Mouse (Mus musculus) kidney, embryonic 15.5 days (tissue): ENCODE data around the gene Cacna1c. TPM values are rescaled to one million over a fixed set of nuclear protein-coding genes. Genes with fewer than 3 reads are reported as not detected.

Experiments
- ATAC-seq: fragments of 200-750 bp; cut with Nextera tagmentation; replicated peaks from 2 replicates; pipeline ENCODE4 v1.8.0; 2017; ENCODE audit warnings: moderate TSS enrichment; ENCODE audit not compliant: low FRiP score
- H3K27ac ChIP-seq: fragments of 300-500 bp; sonication (generic); 2 replicates; pipeline ENCODE4 v1.5.1; 2015; ENCODE audit warnings: mild to moderate bottlenecking, inconsistent platforms
- H3K27me3 ChIP-seq: fragments of 300-500 bp; sonication (generic); 2 replicates; pipeline ENCODE4 v1.6.1; 2015; ENCODE audit warnings: inconsistent platforms
- H3K36me3 ChIP-seq: fragments of 300-500 bp; sonication (generic); 2 replicates; pipeline ENCODE4 v1.6.1; 2015; ENCODE audit warnings: inconsistent platforms
- H3K4me1 ChIP-seq: fragments of 300-500 bp; sonication (generic); 2 replicates; pipeline ENCODE4 v1.6.1; 2015; ENCODE audit warnings: inconsistent platforms
- H3K4me2 ChIP-seq: fragments of 300-500 bp; sonication (generic); 2 replicates; pipeline ENCODE4 v1.6.1; 2015; ENCODE audit warnings: moderate library complexity, mild to moderate bottlenecking, inconsistent platforms
- H3K4me3 ChIP-seq: fragments of 300-500 bp; sonication (generic); replicated peaks from 2 replicates; pipeline ENCODE4 v1.5.1; 2015; ENCODE audit warnings: mild to moderate bottlenecking, inconsistent platforms
- H3K9ac ChIP-seq: fragments of 300-500 bp; sonication (generic); 2 replicates; pipeline ENCODE4 v1.6.1; 2015; ENCODE audit warnings: mild to moderate bottlenecking, inconsistent platforms
- H3K9me3 ChIP-seq: fragments of 300-500 bp; sonication (generic); replicated peaks from 2 replicates; pipeline ENCODE4 v1.6.1; 2016; ENCODE audit warnings: inconsistent platforms
- WGBS: fragments of 180-500 bp; shearing (Covaris S2); methylation state at CpG from one replicate; pipeline ENCODE4 v1.1.7; 2015; ENCODE audit warnings: mixed read lengths; 5-methylcytosine and 5-hydroxymethylcytosine counted together
- polyA plus RNA-seq: library from polyadenylated mRNA; unstranded; fragments of >200 nt; fragmentation: Nextera tagmentation; extraction: Ambion mirVana; gene quantifications from 2 replicates; pipeline ENCODE4 v1.2.1, GENCODE M21; 2015

Gene Cacna1c
- polyA plus RNA-seq, 1 experiment from 2014 or later, result 2.7 TPM

- 95% methylated on average over 12 of the region's 12 CpGs for WGBS
Observed at GRCm38 (mm10) chr6:119081650-119082049, 114.6 kb downstream of the Cacna1c start.

GRCm38 (mm10) chr6:119079626-119080025 lies 116.6 kb downstream of the Cacna1c start:
- Histone ChIP-seq H3K27me3 (no peaks in the 10 kb centered on the region), H3K36me3 (no peaks in the 10 kb centered on the region), H3K9me3 (no peaks in the 10 kb centered on the region), H3K4me1 (peaks cover 7% of the 10 kb centered on the region), H3K9ac (no peak overlapping the region), H3K27ac (no peak overlapping the region), H3K4me2 (no peak overlapping the region), H3K4me3 (no peak overlapping the region)
- no peak for ATAC-seq
- WGBS, result 67% methylated on average over 8 of the region's 8 CpGs

More at GRCm38 (mm10) chr6:119081650-119082049, 114.6 kb downstream of the Cacna1c start:
- Histone ChIP-seq H3K9ac (no peak overlapping the region), H3K4me3 (no peak overlapping the region), H3K27me3 (no peaks in the 10 kb centered on the region), H3K9me3 (no peaks in the 10 kb centered on the region), H3K4me1 (peaks cover 11% of the 10 kb centered on the region), H3K36me3 (no peaks in the 10 kb centered on the region), H3K4me2 (no peak overlapping the region), H3K27ac (no peak overlapping the region)
- no peak for ATAC-seq

DNA sequence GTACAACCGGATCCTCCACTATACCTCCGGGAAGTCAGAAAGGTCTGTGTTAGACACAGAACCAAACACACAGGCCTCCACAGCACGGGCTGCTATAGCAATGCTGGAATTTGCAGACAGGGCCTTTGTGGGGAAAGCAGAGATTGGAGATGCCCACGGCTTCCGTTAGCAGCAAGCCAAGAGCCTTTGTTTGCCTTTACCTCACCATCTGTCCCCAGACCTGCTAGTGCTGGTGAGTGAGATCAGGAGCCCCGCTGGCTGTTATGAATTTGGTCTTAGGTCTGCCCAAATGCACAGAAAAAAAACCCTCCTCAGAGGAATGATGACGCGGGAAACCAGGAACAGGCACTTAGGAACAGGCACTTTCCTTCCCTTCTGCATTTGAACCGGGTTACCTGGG lies 117.3 kb downstream of the Cacna1c start:
- WGBS, result 78% methylated on average over 9 of the region's 9 CpGs
- no peaks in the 10 kb centered on the region for H3K27me3 ChIP-seq
- no peak overlapping the region for H3K4me3 ChIP-seq
- ATAC-seq, result no peak
- no peak overlapping the region for H3K9ac ChIP-seq
- H3K27ac ChIP-seq, result no peak overlapping the region
- peaks cover under 1% of the 10 kb centered on the region; the same call in 1 of the 2 replicates for H3K4me1 ChIP-seq
- H3K36me3 ChIP-seq, result no peaks in the 10 kb centered on the region
- no peaks in the 10 kb centered on the region for H3K9me3 ChIP-seq
- H3K4me2 ChIP-seq, result no peak overlapping the region

- no peaks in the 10 kb centered on the region for H3K27me3 ChIP-seq
- no peaks in the 10 kb centered on the region for H3K4me1 ChIP-seq
- no peaks in the 10 kb centered on the region for H3K36me3 ChIP-seq
- ATAC-seq, result no peak
- no peak overlapping the region for H3K9ac ChIP-seq
- H3K4me2 ChIP-seq, result no peak overlapping the region
- H3K9me3 ChIP-seq, result no peaks in the 10 kb centered on the region
- WGBS, result 95% methylated on average over 6 of the region's 6 CpGs
- H3K4me3 ChIP-seq, result no peak overlapping the region
- H3K27ac ChIP-seq, result no peak overlapping the region
Observed at GRCm38 (mm10) chr6:119077231-119077630, 119.0 kb downstream of the Cacna1c start.

DNA sequence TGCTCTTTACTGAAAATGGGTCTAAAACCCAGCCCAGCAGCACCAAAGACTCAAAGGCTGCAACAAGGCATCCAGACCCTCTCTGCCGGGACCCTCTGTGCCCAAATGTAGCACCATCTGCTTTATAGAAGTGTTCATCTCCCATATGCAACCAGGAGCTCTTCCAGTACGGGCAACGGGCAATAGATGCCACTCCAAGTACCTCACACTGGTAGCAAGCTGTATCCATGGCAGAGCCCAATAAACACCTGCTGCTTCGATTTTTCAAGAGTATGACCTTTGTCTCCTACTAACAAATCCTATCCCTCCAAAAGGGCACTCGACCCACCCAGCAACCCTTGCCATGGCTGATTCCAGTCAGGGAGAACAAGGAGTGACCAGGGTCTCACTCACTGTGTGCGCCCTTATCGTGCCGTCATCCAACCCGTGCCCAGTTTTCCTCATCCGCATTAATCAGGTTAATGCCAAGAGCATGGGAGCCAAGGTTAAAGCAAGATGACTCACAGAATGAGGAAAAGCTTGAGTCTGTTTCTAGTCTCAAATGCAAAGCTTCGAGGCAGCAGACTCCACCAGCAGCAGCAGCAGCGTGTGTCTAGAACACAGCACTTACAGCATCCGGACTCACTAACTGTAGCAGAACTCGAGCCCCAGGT lies 122.7 kb downstream of the Cacna1c start:
- 89% methylated on average over 14 of the region's 14 CpGs for WGBS
- Histone ChIP-seq H3K36me3 (no peaks in the 10 kb centered on the region), H3K4me1 (no peaks in the 10 kb centered on the region), H3K4me2 (no peak overlapping the region), H3K27me3 (no peaks in the 10 kb centered on the region), H3K27ac (no peak overlapping the region), H3K9me3 (no peaks in the 10 kb centered on the region), H3K4me3 (no peak overlapping the region), H3K9ac (no peak overlapping the region)
- ATAC-seq, result no peak

DNA sequence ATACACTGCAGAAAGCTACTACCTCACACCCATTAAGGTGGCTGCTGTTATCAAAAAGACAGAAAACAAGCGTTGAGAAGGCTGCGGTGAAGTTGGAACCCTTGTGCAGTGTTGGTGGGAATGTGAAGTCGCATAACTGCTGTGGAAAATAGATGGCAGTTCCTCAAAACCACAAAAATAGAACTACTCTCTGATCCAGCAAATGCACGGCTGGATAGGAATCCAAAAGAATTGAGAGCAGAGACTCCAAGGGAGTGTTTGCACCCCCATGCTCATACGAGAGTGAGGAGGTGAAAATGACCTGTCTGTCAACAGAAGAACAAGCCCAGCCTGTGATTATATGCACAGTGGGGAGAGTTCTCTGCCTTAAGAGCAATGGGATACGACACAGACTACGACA lies 123.4 kb downstream of the Cacna1c start:
- Histone ChIP-seq H3K9me3 (no peaks in the 10 kb centered on the region), H3K36me3 (no peaks in the 10 kb centered on the region), H3K4me3 (no peak overlapping the region), H3K27ac (no peak overlapping the region), H3K4me1 (no peaks in the 10 kb centered on the region), H3K9ac (no peak overlapping the region), H3K4me2 (no peak overlapping the region), H3K27me3 (no peaks in the 10 kb centered on the region)
- WGBS, result 77% methylated on average over 7 of the region's 7 CpGs
- no peak for ATAC-seq

GRCm38 (mm10) chr6:119070771-119071170 lies 125.4 kb downstream of the Cacna1c start:
- Histone ChIP-seq H3K4me3 (no peak overlapping the region), H3K4me2 (no peak overlapping the region), H3K27ac (no peak overlapping the region), H3K36me3 (no peaks in the 10 kb centered on the region), H3K4me1 (no peaks in the 10 kb centered on the region), H3K9ac (no peak overlapping the region), H3K27me3 (no peaks in the 10 kb centered on the region), H3K9me3 (no peaks in the 10 kb centered on the region)
- no peak for ATAC-seq
- 68% methylated on average over 4 of the region's 4 CpGs for WGBS

DNA sequence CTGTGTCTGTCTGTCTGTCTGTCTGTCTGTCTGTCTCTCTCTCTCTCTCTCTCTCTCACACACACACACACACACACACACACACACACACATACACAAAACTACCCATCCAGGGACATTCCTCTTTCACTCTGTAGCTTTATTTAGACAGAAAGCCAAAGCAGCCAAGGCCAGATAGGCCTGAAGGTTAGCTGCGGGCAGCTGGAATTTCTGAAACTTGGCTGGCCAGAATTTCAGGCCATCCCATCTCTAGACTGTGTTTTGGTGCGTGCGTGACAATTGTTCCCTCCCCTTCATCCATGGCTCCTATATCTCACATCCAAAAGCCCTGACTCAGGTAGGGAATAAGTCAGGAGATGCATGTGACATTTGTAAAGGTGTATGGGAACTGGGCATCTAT lies 125.9 kb downstream of the Cacna1c start:
- H3K4me3 ChIP-seq, result no peak overlapping the region
- 87% methylated on average over 3 of the region's 3 CpGs for WGBS
- H3K4me1 ChIP-seq, result no peaks in the 10 kb centered on the region
- H3K4me2 ChIP-seq, result no peak overlapping the region
- no peaks in the 10 kb centered on the region for H3K27me3 ChIP-seq
- H3K27ac ChIP-seq, result no peak overlapping the region
- no peak overlapping the region for H3K9ac ChIP-seq
- no peaks in the 10 kb centered on the region for H3K36me3 ChIP-seq
- no peaks in the 10 kb centered on the region for H3K9me3 ChIP-seq
- ATAC-seq, result no peak

DNA sequence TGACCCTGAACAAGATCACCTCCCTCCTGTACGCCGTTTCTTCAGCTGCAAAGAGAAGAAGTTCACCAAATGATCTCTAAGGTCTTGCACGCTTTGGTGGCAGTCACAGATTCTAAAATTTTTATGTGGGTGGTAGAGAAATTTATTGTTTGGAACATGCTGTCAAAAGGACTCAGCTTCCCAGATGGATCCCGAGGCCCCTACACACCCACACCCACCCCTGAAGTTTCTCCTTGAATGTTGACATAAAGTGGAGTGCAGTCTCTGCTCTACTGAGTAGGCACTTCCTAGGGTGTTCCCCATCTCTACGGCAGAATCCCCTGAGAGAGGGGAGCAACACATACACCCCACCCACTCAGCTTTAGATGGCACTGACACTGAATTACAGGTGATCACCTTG lies 127.1 kb downstream of the Cacna1c start:
- 57% methylated on average over 5 of the region's 5 CpGs for WGBS

GRCm38 (mm10) chr6:119068650-119069049 lies 127.6 kb downstream of the Cacna1c start:
- Histone ChIP-seq H3K4me1 (no peaks in the 10 kb centered on the region), H3K27ac (no peak overlapping the region), H3K9ac (no peak overlapping the region), H3K36me3 (no peaks in the 10 kb centered on the region), H3K4me3 (no peak overlapping the region), H3K27me3 (no peaks in the 10 kb centered on the region), H3K9me3 (no peaks in the 10 kb centered on the region), H3K4me2 (no peak overlapping the region)
- ATAC-seq, result no peak
- 68% methylated on average over 4 of the region's 4 CpGs for WGBS

More for the DNA sequence above, 127.1 kb downstream of the Cacna1c start:
- Histone ChIP-seq H3K27me3 (no peaks in the 10 kb centered on the region), H3K36me3 (no peaks in the 10 kb centered on the region), H3K27ac (no peak overlapping the region), H3K4me2 (no peak overlapping the region), H3K4me3 (no peak overlapping the region), H3K4me1 (no peaks in the 10 kb centered on the region), H3K9ac (no peak overlapping the region), H3K9me3 (no peaks in the 10 kb centered on the region)
- no peak for ATAC-seq

GRCm38 (mm10) chr6:119064961-119065360 lies 131.3 kb downstream of the Cacna1c start:
- no peak for ATAC-seq
- Histone ChIP-seq H3K9ac (no peak overlapping the region), H3K9me3 (no peaks in the 10 kb centered on the region), H3K4me2 (no peak overlapping the region), H3K27ac (no peak overlapping the region), H3K4me1 (no peaks in the 10 kb centered on the region), H3K36me3 (no peaks in the 10 kb centered on the region), H3K27me3 (no peaks in the 10 kb centered on the region), H3K4me3 (no peak overlapping the region)
- 38% methylated on average over 5 of the region's 5 CpGs for WGBS

GRCm38 (mm10) chr6:119064430-119064829 lies 131.8 kb downstream of the Cacna1c start:
- no peak for ATAC-seq
- Histone ChIP-seq H3K27ac (no peak overlapping the region), H3K9me3 (no peaks in the 10 kb centered on the region), H3K4me3 (no peak overlapping the region), H3K9ac (no peak overlapping the region), H3K4me1 (no peaks in the 10 kb centered on the region), H3K36me3 (no peaks in the 10 kb centered on the region), H3K27me3 (no peaks in the 10 kb centered on the region), H3K4me2 (no peak overlapping the region)
- WGBS, result 91% methylated on average over 9 of the region's 9 CpGs

GRCm38 (mm10) chr6:119062695-119063094 lies 133.5 kb downstream of the Cacna1c start:
- Histone ChIP-seq H3K9ac (no peak overlapping the region), H3K4me2 (no peak overlapping the region), H3K4me3 (no peak overlapping the region), H3K4me1 (no peaks in the 10 kb centered on the region), H3K36me3 (no peaks in the 10 kb centered on the region), H3K9me3 (no peaks in the 10 kb centered on the region), H3K27ac (no peak overlapping the region), H3K27me3 (no peaks in the 10 kb centered on the region)
- ATAC-seq, result no peak
